Mouse (Mus musculus): Measurements from ENCODE around the gene Pde12. TPM values are rescaled to one million over a fixed set of nuclear protein-coding genes. Genes with fewer than 3 reads are reported as not detected.
A peak's percentile ranks its signal among the peaks of the same experiment; 100 is the strongest.

The Pde12 gene
- 15.2 and 18.8 TPM in 2 replicates for polyA plus RNA-seq (2012)

DNA sequence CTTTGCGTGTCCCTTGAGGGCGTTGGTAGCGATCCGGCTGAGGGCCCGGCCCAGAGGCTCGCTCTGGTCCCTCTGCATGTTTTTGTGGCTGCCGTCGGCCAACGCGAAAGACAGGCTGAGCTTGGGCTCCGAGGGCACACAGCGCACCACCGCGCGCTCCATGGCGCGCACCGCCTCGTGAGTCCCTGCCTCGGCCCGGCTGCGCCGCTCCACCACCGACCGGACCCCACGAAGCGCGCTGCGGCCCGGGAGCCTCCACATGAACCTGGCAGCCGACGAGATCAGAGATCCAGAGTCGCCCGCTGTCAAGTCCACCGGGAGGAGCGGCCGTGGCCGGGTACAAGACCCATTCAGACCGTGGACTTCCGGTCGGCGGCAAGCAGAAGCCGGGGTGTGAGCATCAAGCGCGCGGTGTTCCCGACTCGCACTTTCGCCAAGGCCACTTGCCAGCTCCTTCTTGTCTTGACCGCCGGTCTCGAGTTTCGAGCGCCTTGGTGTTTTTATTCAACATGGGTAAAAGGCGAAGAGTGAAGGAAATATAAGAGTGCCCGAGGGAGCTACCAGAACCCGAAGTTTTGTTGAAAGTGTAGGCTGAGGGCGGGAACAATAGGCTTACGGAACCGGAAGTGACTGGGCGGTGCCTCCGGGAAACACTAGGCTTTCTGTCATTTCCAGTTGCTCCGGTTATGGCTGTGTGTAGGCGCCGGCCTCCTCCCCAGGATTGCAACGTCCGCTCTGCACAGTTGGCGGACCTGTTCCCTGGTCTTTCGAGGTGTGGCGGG, at the start of gene Pde12:
TSS of gene Pde12 (minus strand) at position 592 of the 782 bp plus-strand sequence.
- TF ChIP-seq GATA1 (IDR thresholded peaks at IDR 0.05; ENCODE audit: low read length): no peak

DNA sequence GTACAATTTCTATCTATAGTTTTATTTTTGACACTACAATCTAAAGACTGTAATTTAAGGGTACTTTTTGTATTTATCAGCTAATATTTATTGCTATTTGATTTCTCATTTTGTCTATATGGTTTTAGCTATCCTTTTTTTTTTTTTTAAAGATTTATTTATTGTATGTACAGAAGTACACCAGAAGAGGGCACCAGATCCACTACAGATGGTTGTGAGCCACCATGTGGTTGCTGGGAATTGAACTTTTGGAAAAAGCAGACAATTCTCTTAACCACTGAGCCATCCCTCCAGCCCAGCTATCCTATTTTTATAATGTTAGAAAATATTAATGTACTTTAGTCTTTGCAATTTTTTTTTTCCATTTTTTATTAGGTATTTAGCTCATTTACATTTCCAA, 28.2 kb upstream of the Pde12 start:
- no peak for TF ChIP-seq GATA1 (IDR thresholded peaks at IDR 0.05; ENCODE audit: low read length)

DNA sequence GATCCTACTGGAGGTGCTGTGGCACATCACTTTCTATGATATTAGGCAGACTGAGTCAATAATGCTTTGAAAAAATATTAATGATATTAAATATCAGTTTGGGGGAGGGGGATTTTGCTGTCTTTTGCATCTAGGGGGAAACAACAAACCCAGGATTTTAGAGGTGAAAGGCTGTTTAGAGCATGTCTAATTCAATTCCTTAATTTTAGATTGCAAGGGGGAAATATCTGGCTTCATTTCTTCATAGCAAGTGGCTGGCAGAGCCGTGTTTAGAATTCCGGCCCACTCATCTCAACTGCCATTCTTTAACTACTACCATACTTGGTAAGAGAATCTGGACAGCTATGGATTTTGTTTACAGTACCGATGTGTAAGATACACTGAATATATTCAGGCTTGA, 23.3 kb upstream of the Pde12 start, which contains the start of gene Dnah12:
TSS of gene Dnah12 (plus strand) at position 301 of the 400 bp plus-strand sequence.
- no peak for TF ChIP-seq GATA1 (IDR thresholded peaks at IDR 0.05; ENCODE audit: low read length)

DNA sequence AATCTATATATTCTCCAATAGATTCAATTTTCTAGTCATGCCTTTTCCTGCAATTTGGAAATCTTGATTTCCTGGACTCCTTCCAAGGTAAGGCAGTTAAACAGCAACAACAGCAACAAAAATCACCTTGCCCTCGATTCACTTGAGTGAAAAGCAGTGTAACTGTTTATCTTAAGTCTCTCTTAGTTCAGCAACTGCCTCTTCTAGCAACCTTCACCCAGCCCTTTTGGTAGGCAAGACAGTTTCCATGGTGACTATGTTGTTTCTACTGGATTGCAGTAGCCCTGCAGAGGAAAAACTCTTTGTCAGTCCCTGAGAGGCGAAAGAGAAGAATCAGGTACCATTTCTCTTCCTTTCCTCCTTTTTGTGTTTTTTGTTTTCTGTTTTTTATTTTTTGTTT, 21.7 kb upstream of the Pde12 start:
- TF ChIP-seq GATA1 (IDR thresholded peaks at IDR 0.05; ENCODE audit: low read length): no peak

DNA sequence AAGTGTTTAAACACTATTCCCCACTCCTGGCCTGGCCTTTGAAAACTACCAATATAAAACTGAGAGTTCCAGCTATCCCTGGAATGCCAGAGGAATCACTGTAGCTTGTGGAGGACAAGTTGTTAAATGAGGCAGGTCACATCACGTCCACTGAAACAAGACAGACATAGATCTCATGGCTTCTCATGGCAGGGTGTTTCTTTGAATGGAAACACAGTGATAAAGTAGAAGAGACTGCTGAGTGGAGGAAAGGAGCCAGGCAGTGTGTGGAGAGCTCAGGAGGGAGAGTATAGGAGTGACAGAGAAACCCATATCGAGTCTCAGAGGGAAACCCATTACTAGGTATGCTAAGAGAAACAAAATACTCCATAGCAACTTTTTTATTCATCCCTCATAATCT, 21.0 kb upstream of the Pde12 start:
- TF ChIP-seq GATA1 (IDR thresholded peaks at IDR 0.05; ENCODE audit: low read length): no peak

DNA sequence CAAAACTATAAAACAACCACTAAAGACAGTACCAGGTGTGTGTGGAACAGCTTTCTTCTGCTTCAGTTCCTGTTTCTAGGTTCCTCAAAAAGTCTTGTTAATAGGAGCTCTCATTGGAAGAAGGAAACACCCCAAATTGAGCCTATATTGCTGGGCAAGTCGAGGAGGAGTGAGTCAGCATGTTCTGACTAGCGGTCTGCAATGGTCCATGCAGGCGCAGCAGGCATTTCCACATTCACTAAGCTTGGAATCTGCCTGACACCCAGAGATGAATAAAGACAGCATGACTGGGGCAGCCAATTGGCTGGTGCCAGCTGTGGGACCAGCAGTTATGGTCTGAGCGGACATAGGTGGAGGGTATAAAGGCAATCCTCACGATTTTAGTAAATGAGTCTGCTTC, 6.1 kb upstream of the Pde12 start:
- no peak for TF ChIP-seq GATA1 (IDR thresholded peaks at IDR 0.05; ENCODE audit: low read length)

DNA sequence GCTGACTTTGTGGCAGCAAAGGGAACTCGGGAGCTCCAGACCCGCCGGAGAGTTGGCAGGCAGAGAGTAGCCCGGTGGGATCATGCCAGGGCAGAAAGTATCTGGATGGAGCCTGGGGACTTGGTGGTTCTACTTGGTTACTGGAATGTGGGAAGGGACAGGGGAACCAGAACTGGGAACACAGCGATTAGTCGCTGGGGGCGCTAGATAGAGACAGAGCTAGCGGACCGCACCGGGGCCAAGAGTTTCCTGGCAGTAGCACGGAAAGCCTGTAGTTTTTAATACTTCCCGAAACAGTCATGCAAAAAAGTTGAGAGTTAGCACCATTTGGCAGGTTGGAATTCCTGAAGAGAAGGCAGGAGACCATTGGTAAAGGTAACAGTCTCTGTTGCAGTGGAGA, 5.7 kb upstream of the Pde12 start:
- TF ChIP-seq GATA1 (IDR thresholded peaks at IDR 0.05; ENCODE audit: low read length): no peak

DNA sequence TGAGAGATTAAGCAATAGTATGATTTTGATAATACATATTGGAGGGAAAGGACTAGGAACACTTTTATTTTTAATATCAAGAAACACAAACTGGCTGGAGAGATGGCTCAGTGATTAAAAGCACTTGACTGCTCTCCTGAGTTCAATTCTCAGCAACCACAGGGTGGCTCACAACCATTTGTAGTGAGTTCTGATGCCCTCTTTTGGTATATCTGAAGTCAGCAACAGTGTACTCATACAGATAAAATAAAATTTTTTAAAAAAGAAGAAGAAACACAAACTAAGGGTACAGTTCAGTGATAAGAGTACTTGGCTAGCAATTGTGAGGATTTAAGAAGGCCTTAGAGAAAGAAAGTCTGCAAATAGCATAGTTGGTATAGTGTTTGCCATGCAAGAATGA, 1.3 kb upstream of the Pde12 start:
- no peak for TF ChIP-seq GATA1 (IDR thresholded peaks at IDR 0.05; ENCODE audit: low read length)

DNA sequence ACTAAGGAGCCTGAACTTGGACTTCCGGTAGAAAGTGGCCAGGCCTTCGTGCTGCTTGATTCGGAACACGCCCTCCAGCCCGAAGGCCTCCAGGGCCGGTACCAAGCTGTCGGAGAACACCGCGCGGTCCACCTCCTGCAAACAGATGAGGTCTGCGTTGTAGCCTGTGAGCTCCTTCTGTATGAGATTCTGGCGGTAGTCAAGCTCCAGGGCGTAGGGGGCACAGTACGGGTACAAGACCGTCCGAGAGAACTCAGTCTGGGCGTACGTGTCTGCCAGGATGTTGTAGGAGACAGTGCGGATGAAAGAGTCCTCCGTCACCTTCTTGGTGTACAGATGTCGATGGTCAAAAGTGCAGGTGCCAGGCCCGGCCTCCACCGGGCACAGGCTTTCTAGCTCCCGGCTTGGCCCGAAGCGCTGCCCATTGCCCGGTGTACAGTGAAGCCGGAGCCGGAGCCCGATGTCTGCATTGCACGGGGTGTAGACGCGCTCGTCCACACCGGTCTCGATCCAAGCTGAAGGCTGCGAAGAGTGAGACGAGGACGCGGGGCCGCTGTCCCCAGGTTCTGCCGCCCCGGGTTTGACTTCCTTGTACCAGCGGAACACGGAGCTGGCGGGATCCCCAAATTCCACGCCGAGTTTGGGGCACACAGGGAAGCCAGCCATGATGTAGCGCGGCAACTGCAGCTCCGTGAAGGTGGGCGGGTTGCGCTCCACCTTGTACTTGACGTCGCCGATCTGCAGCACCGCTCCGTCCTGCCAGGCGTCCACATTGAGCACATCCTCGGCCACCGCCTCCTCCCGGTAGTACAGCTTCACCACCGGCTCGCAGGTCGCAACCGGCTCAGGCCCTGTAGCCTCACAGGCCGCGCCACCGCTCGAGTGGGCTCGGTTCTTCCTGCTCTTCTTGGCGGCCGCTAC, 1.1 kb downstream of the Pde12 start:
- TF ChIP-seq GATA1 (IDR thresholded peaks at IDR 0.05; ENCODE audit: low read length): no peak

DNA sequence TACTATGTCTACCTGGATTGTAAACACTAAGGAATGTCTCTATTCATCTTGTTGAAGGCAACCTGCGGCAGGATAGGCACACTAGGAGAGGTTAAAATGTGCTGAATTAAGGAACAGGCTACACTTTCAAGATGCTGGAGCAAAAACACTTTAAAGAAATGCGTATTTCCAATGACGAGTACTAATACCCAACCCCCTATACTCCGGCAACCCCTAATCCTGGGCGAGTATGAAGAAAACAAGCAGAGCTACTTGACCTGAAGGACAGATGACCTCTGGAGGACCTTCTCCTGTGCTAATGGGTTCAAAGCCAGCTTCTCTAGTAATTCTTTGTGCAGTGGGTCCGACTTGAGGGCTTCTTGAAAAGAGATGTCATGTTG, 1.7 kb downstream of the Pde12 start:
- TF ChIP-seq GATA1 (IDR thresholded peaks at IDR 0.05; ENCODE audit: low read length): no peak

DNA sequence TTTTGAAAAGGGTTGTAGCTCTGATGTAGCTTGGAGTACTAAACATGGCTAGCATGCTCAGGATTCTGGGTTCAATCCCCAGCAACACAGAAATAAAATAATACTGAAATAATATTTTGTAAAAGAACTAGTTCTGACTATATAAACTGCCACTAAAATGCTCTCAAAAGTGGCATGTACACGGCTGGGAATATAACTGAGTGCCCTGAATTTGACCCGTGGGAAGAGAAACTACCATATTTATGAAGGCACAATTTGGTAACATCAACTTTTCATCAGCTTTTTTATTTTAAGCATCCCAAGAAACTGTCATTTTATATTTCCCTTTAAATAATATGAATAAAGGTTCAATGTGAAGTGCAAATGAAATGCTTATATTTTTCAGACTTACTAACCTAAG, 5.8 kb downstream of the Pde12 start:
- TF ChIP-seq GATA1 (IDR thresholded peaks at IDR 0.05; ENCODE audit: low read length): no peak

DNA sequence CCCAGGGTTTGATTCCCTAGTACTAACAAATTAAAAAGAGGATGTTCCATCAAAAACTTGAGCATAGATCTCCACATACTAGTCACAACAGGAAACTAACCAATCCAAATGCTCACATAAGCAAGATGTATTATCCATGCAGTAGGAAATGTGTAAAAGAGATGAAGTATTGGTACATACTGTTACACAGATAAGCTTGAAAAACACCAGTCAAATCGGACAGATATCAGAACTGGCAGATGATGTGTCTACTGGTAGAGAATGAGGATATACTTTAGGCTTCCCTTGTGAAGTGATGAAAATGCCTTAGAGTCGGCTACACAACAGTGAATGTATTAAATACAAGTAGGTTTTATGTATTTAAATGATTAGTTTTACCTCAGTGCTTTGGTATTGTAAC, 7.2 kb downstream of the Pde12 start:
- TF ChIP-seq GATA1 (IDR thresholded peaks at IDR 0.05; ENCODE audit: low read length): peak; percentile 19

DNA sequence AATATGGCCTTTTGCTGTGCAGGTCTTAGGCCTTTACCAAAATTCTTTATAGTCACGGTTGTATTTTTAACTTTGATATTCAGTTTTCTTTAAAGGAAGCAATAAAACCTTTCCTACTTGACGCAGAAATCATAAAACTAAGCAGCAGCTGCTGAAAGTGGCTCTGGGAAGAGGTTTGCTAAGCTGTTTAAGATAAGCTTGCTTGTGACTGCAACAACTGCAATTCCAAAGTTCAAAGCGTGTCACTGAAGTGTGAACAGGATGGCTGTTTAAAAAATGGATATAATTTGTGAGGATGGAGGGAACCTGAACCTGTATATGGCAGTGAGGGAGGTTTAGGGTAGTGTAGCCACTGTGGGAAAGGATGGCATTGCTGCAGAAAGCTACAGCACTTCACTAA, 7.7 kb downstream of the Pde12 start:
- no peak for TF ChIP-seq GATA1 (IDR thresholded peaks at IDR 0.05; ENCODE audit: low read length)

DNA sequence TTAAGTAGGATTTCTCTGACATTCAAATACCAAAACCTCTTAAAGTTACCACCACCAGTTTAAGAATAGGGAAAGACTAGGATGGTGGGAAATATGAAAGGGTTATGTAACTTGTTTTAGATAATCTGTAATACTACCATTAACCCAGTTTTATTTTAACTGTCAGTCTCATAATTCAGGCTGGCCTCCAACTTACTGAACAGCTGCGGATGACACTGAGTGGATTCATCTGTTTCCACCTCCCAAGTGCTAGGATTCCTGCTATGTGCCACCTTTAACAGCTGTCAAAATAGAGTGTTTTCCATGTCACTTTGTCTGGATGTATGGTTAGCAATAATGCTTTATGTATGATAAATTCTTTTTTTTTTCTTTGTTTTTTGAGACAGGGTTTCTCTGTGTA, 9.4 kb downstream of the Pde12 start:
- no peak for TF ChIP-seq GATA1 (IDR thresholded peaks at IDR 0.05; ENCODE audit: low read length)

DNA sequence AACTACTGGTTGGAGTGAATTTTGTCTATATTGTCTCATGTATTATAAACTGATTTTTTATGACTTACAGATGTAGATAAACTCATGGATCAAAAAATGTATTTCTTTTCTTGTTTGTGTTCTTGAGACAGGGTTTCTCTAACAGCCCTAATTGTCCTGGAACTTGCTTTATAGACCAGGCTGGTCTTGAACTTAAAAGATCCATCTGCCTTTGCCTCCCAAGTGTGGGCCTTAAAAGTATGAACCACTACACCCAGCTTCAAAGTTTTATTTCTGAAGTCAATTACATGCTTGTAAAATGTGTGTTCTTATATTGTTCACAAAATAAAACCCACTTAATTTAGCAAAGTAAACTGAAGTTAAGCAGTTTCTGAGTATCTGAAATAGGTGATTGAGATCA, 11.5 kb downstream of the Pde12 start:
- no peak for TF ChIP-seq GATA1 (IDR thresholded peaks at IDR 0.05; ENCODE audit: low read length)

DNA sequence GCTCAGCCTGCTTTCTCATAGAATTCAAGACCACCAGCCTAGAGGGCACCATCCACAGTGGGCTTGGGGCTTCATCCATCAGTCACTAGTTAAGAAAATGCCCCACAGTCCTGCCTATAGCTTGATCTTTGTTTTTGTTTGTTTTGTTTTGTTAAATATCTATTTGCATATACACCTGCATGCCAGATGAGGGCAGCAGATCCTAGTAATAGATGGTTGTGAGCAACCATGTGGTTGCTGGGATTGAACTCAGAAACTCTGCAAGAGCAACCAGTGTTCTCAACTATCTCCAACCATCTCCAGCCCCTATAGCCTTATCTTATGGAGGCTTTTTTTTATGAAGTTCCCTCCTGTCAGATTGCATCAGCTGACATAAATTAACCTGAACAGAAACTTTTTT, 17.8 kb downstream of the Pde12 start:
- no peak for TF ChIP-seq GATA1 (IDR thresholded peaks at IDR 0.05; ENCODE audit: low read length)

DNA sequence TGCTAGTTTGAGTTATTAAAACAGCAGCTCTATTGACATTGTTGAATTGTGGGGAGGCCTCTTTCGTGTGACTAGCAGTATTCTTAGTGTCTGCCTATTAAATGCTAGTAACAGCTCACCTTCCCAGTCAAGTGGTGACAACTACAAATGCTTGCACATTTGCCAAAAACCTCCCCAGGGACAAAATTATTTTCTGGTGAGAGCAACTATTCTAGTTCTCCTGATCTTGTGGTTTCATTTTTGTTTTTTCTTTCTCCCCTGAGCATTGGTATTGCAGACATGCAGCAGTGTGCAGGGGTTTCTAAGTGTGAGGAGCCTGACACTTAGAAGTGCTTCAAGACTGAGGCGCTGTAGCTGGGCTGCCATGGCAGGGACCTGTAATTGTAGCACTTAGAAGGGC, 21.9 kb downstream of the Pde12 start:
- TF ChIP-seq GATA1 (IDR thresholded peaks at IDR 0.05; ENCODE audit: low read length): no peak

Measured in G1E-ER4 (cell line).